14 mouse cellular contexts compared by ENCODE assay signal in the genomic region with DNA sequence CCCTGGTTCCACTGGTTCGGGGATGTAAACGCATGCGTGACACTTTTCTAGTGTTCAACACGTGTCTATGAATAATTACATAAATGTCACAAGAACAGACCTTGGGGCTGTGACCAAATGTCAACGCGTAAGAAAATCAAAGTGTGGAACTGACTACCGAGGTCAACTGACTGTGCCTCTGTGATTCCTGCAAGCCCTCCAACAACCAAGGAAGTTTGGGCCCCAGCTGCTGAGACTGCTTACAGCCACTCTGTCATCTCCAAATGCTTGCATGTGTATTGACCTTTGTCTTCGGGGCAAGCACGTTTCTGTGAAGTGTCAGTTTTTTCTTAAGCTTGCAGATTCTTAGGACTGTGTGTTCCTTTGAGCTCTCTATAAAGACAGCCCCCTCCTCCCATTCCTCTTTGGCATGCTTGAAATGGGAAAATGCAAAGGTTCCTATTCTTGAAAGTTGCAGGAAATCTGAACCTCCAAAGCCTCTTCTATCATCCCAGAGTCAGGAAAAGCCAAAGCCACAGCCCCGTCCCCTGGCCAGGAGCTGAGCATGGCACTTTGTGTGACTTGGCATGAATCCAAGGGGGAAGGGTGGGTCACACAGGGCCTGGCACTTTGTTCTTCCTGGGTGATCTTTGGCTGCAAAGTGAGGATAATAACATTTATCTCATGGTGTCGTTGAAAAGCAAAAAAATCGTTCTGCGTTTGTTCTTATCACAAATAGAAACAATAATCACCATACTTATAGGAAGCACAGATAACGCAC. TPM values are rescaled to one million over a fixed set of nuclear protein-coding genes. Genes with fewer than 3 reads are reported as not detected.
DNase-seq lines count a peak whose midpoint lies in the region; ATAC-seq and TF ChIP-seq lines count a peak whose summit lies in the region.
"Had no signal": no experiment of that assay in that cellular context is flagged by ENCODE, and none has a peak within 500 bp of the region (broad histone marks: within the 10 kb centered on the region; RNA-seq: fewer than 3 reads in every experiment).

No protein-coding gene starts in this region.

- no peak overlapping the region for H3K27ac ChIP-seq in lung, embryonic 16.5 days (ENCODE audit: low read length)
- no peak overlapping the region for H3K27ac ChIP-seq in stomach, postnatal 0 days (replicated peaks)
- H3K27ac ChIP-seq: heart, embryonic 15.5 days; limb, embryonic 15.5 days had no signal

- no peak for TF ChIP-seq EP300 in stomach, postnatal 0 days (optimal IDR thresholded peaks at IDR 0.05)

- TF ChIP-seq CTCF in stomach, postnatal 0 days (IDR thresholded peaks at IDR 0.05; ENCODE audit: low read depth), result no peak

- H3K9me3 ChIP-seq in lung, embryonic 16.5 days (ENCODE audit: control insufficient read depth, low read length), result no peaks in the 10 kb centered on the region
- no peaks in the 10 kb centered on the region for H3K9me3 ChIP-seq in stomach, postnatal 0 days (ENCODE audit: control insufficient read depth, low read length)
- H3K9me3 ChIP-seq: heart, embryonic 15.5 days; limb, embryonic 15.5 days had no signal

- no peaks in the 10 kb centered on the region for H3K27me3 ChIP-seq in lung, embryonic 16.5 days (ENCODE audit: control insufficient read depth, insufficient read depth, low read depth, low read length)
- H3K27me3 ChIP-seq in stomach, postnatal 0 days (ENCODE audit: control insufficient read depth, insufficient read depth, low read length), result no peaks in the 10 kb centered on the region
- H3K27me3 ChIP-seq: heart, embryonic 15.5 days; limb, embryonic 15.5 days had no signal

- H3K36me3 ChIP-seq in lung, embryonic 16.5 days (ENCODE audit: control insufficient read depth, insufficient read depth, low read length), result no peaks in the 10 kb centered on the region
- no peaks in the 10 kb centered on the region for H3K36me3 ChIP-seq in stomach, postnatal 0 days (ENCODE audit: control insufficient read depth, insufficient read depth, low read length)
- H3K36me3 ChIP-seq: heart, embryonic 15.5 days; limb, embryonic 15.5 days had no signal

- WGBS in lung, embryonic 16.5 days, result 20% methylated on average over 14 of the region's 14 CpGs
- 39% methylated on average over 14 of the region's 14 CpGs for WGBS in stomach, postnatal 0 days

- peaks cover 12% of the 10 kb centered on the region for H3K4me1 ChIP-seq in lung, embryonic 16.5 days (replicated peaks; ENCODE audit: control insufficient read depth, insufficient read depth, low read length)
- H3K4me1 ChIP-seq in stomach, postnatal 0 days (replicated peaks; ENCODE audit: control insufficient read depth, insufficient read depth), result 0 out of 2 replicates have a peak, but pooled peaks cover 4% of the 10 kb centered on the region
- H3K4me1 ChIP-seq: limb, embryonic 15.5 days had no signal

- H3K9ac ChIP-seq in lung, embryonic 16.5 days (ENCODE audit: low read length), result no peak overlapping the region
- H3K9ac ChIP-seq in stomach, postnatal 0 days (ENCODE audit: low read length), result no peak overlapping the region
- H3K9ac ChIP-seq: heart, embryonic 15.5 days; limb, embryonic 15.5 days had no signal

- H3K4me2 ChIP-seq in lung, embryonic 16.5 days (ENCODE audit: low read depth, low read length), result no peak overlapping the region
- H3K4me2 ChIP-seq in stomach, postnatal 0 days (replicated peaks; ENCODE audit: low read depth), result no peak overlapping the region
- H3K4me2 ChIP-seq: heart, embryonic 15.5 days; limb, embryonic 15.5 days had no signal

- no peak for DNase-seq in lung, postnatal 25 days (ENCODE audit: low spot score)
- peak; percentile 58 to 66 for DNase-seq in adrenal gland, postnatal 36 days
- DNase-seq in kidney, postnatal 36 days, result peak; percentile 61 to 62
- DNase-seq in stomach, postnatal 0 days (ENCODE audit: low spot score), result peak; percentile 51
- no peak for DNase-seq in gastrocnemius, postnatal 10 days
- no peak for DNase-seq in neural tube, embryonic 10.5 days (ENCODE audit: extremely low spot score, low spot score)
- DNase-seq: spleen, adult 18-20 months had no signal

- ATAC-seq in lung, embryonic 16.5 days (ENCODE audit: low read depth), result peak; percentile 66; the same call in 1 of the 2 replicates
- ATAC-seq in stomach, postnatal 0 days (ENCODE audit: low FRiP score, low TSS enrichment), result no peak
- no peak for ATAC-seq in cerebellum, adult (ENCODE audit: insufficient number of reproducible peaks, low FRiP score, low TSS enrichment)
- ATAC-seq: hindbrain, embryonic 16.5 days; midbrain, embryonic 16.5 days had no signal

- H3K4me3 ChIP-seq in lung, embryonic 16.5 days (ENCODE audit: low read length), result no peak overlapping the region
- H3K4me3 ChIP-seq in stomach, postnatal 0 days (ENCODE audit: low read depth, low read length), result no peak overlapping the region
- H3K4me3 ChIP-seq: erythroblast, embryonic 14.5 days; heart, embryonic 15.5 days; limb, embryonic 15.5 days had no signal

RNA-seq across cellular contexts. Expression of gene Prr15, which starts 27.5 kb away (rescaled TPM):
- polyA plus RNA-seq in lung, embryonic 16.5 days (2015; fragmentation: Nextera tagmentation; extraction: Ambion mirVana), result 2.9 and 3.1 TPM in 2 replicates
- total RNA-seq in adrenal gland, postnatal 36 days (2021), result 1 to 10 TPM; 2.8 to 7.8 TPM
- 6.9 and 8.2 TPM in 2 replicates for polyA plus RNA-seq in stomach, postnatal 0 days (2015; fragmentation: Nextera tagmentation; extraction: Ambion mirVana)
- 1 to 10 TPM; 1.3 to 1.9 TPM for total RNA-seq in gastrocnemius, postnatal 10 days (2021)
- polyA plus RNA-seq: erythroblast, embryonic 14.5 days had no signal

Comparison
In these comparisons a context has a peak if more than half of its experiments do, and no peak if none do; other contexts are left out.
1. DNase-seq: peak in adrenal gland, postnatal 36 days (2 of 2), kidney, postnatal 36 days (2 of 2) and stomach, postnatal 0 days (single experiment); none in lung, postnatal 25 days (single experiment), gastrocnemius, postnatal 10 days (single experiment) and neural tube, embryonic 10.5 days (single experiment).